Mouse (Mus musculus) cerebellum, adult 18-20 months (tissue): ENCODE results near the gene Zglp1.
"Not testable (repeated sequence)": the region's sequence is repeated elsewhere in the genome, so short reads cannot be mapped to it uniquely, and the experiment has no call there.

ENCODE experiments used
- DNase-seq, 2 experiments: peaks; one replicate each; pipeline ENCODE4 v3.0.0; 2021

Gene Zglp1

GRCm38 (mm10) chr9:21062928-21063327, 4.0 kb downstream of the Zglp1 start:
- DNase-seq = no peak

- no peak for DNase-seq
These were observed 15.3 kb downstream of the Zglp1 start for GRCm38 (mm10) chr9:21051578-21051977.

- no peak for DNase-seq
These were observed 21.7 kb downstream of the Zglp1 start for GRCm38 (mm10) chr9:21045235-21045634.

GRCm38 (mm10) chr9:21044785-21045184, 22.1 kb downstream of the Zglp1 start:
- DNase-seq = not testable (repeated sequence)

- no peak for DNase-seq
These were observed 23.3 kb downstream of the Zglp1 start for GRCm38 (mm10) chr9:21043563-21043962.

GRCm38 (mm10) chr9:21041308-21041707, 25.6 kb downstream of the Zglp1 start:
- no peak for DNase-seq

GRCm38 (mm10) chr9:21039779-21040178, 27.1 kb downstream of the Zglp1 start:
- DNase-seq = no peak

- DNase-seq = no peak
These were observed 29.4 kb downstream of the Zglp1 start for GRCm38 (mm10) chr9:21037481-21037891.

GRCm38 (mm10) chr9:21036666-21037065, 30.2 kb downstream of the Zglp1 start:
- DNase-seq = no peak

- no peak for DNase-seq
These were observed 30.7 kb downstream of the Zglp1 start for GRCm38 (mm10) chr9:21036161-21036560.

GRCm38 (mm10) chr9:21035586-21035985, 31.3 kb downstream of the Zglp1 start:
- DNase-seq = no peak

GRCm38 (mm10) chr9:21034481-21035085, 32.3 kb downstream of the Zglp1 start:
- DNase-seq = no peak

- DNase-seq = peak; percentile 31 to 36
These were observed 33.8 kb downstream of the Zglp1 start for GRCm38 (mm10) chr9:21033136-21033535.

GRCm38 (mm10) chr9:21032491-21032890, 34.4 kb downstream of the Zglp1 start:
- DNase-seq = no peak

GRCm38 (mm10) chr9:21031896-21032351, 35.0 kb downstream of the Zglp1 start, which contains the start of gene Icam5:
Gene Icam5 (plus strand): TSS chr9:21032073.
- peak; percentile 15 to 31 for DNase-seq

- peak; percentile 31 to 34 for DNase-seq
These were observed 35.5 kb downstream of the Zglp1 start for GRCm38 (mm10) chr9:21031251-21031895.

GRCm38 (mm10) chr9:21030781-21031250, 36.1 kb downstream of the Zglp1 start:
- DNase-seq = peak; percentile 76 to 84

- no peak for DNase-seq
These were observed 36.8 kb downstream of the Zglp1 start for GRCm38 (mm10) chr9:21030055-21030600.

- DNase-seq = peak; percentile 50 to 58
These were observed 37.4 kb downstream of the Zglp1 start, which contains the start of gene Icam4 for GRCm38 (mm10) chr9:21029291-21030054. Gene Icam4 (plus strand): TSS chr9:21029373.

GRCm38 (mm10) chr9:21028560-21029110, 38.3 kb downstream of the Zglp1 start:
- no peak for DNase-seq

- DNase-seq = no peak
These were observed 39.1 kb downstream of the Zglp1 start for GRCm38 (mm10) chr9:21027774-21028290.

- no peak for DNase-seq
These were observed 40.0 kb downstream of the Zglp1 start for GRCm38 (mm10) chr9:21026849-21027248.
